Mouse (Mus musculus): ENCODE measurements at regions not wholly inside any gene's neighbourhood (a gene's known extent, or its start where the extent isn't known, plus 50 kb on each side); places are given as distances from the start of the nearest gene placed in this dataset.
A peak's percentile ranks its signal among the peaks of the same experiment; 100 is the strongest.
"Not testable (repeated sequence)": the region's sequence is repeated elsewhere in the genome, so short reads cannot be mapped to it uniquely, and the experiment has no call there.

- Histone ChIP-seq H3K36me3 (no peaks in the 10 kb centered on the region), H3K27ac (no peak overlapping the region), H3K9ac (replicated peaks) (no peak overlapping the region), H3K4me1 (replicated peaks) (peaks cover 14% of the 10 kb centered on the region), H3K9me3 (no peaks in the 10 kb centered on the region), H3K4me2 (no peak overlapping the region), H3K4me3 (replicated peaks) (no peak overlapping the region), H3K27me3 (peaks cover 5% of the 10 kb centered on the region; the same call in 1 of the 2 replicates)
- ATAC-seq (ENCODE audit: insufficient number of reproducible peaks, insufficient read depth, low FRiP score, low TSS enrichment, low read depth): no peak
- WGBS: 69% methylated on average over 3 of the region's 3 CpGs
Measured at GRCm38 (mm10) chr13:32444531-32444930, 106.0 kb upstream of the Gmds start.

- 47% methylated on average over 13 of the region's 13 CpGs for WGBS
- H3K4me2 ChIP-seq: no peak overlapping the region
- peaks cover 6% of the 10 kb centered on the region; the same call in 1 of the 2 replicates for H3K27me3 ChIP-seq
- H3K9ac ChIP-seq (replicated peaks): no peak overlapping the region
- no peaks in the 10 kb centered on the region for H3K36me3 ChIP-seq
- ATAC-seq (ENCODE audit: insufficient number of reproducible peaks, insufficient read depth, low FRiP score, low TSS enrichment, low read depth): no peak
- H3K27ac ChIP-seq: peak overlapping the region; percentile 53; the same call in 1 of the 2 replicates
- H3K4me1 ChIP-seq (replicated peaks): peaks cover 11% of the 10 kb centered on the region
- H3K9me3 ChIP-seq: no peaks in the 10 kb centered on the region
- no peak overlapping the region for H3K4me3 ChIP-seq (replicated peaks)
Measured at GRCm38 (mm10) chr13:32442025-32442424, 103.5 kb upstream of the Gmds start.

GRCm38 (mm10) chr13:32435136-32435535 lies 96.6 kb upstream of the Gmds start:
- no peak for ATAC-seq (ENCODE audit: insufficient number of reproducible peaks, insufficient read depth, low FRiP score, low TSS enrichment, low read depth)
- Histone ChIP-seq H3K36me3 (no peaks in the 10 kb centered on the region), H3K4me2 (no peak overlapping the region), H3K27ac (no peak overlapping the region), H3K4me3 (replicated peaks) (no peak overlapping the region), H3K9ac (replicated peaks) (no peak overlapping the region), H3K4me1 (replicated peaks) (0 out of 2 replicates have a peak, but pooled peaks cover 5% of the 10 kb centered on the region), H3K27me3 (0 out of 2 replicates have a peak, but pooled peaks cover 5% of the 10 kb centered on the region), H3K9me3 (no peaks in the 10 kb centered on the region)
- 73% methylated on average over 5 of the region's 5 CpGs for WGBS

GRCm38 (mm10) chr13:32428482-32428881 lies 89.9 kb upstream of the Gmds start:
- H3K27me3 ChIP-seq: 0 out of 2 replicates have a peak, but pooled peaks cover 6% of the 10 kb centered on the region
- H3K27ac ChIP-seq: peak overlapping the region; percentile 78
- H3K9me3 ChIP-seq: no peaks in the 10 kb centered on the region
- peaks cover 24% of the 10 kb centered on the region for H3K4me1 ChIP-seq (replicated peaks)
- H3K9ac ChIP-seq (replicated peaks): no peak overlapping the region
- no peak overlapping the region for H3K4me2 ChIP-seq
- H3K4me3 ChIP-seq (replicated peaks): no peak overlapping the region
- WGBS: 25% methylated on average over 3 of the region's 3 CpGs
- peak; percentile 84; the same call in 1 of the 2 replicates for ATAC-seq (ENCODE audit: insufficient number of reproducible peaks, insufficient read depth, low FRiP score, low TSS enrichment, low read depth)
- H3K36me3 ChIP-seq: no peaks in the 10 kb centered on the region

- H3K4me1 ChIP-seq (replicated peaks): peaks cover 24% of the 10 kb centered on the region
- no peak overlapping the region for H3K27ac ChIP-seq
- H3K4me3 ChIP-seq (replicated peaks): no peak overlapping the region
- H3K9ac ChIP-seq (replicated peaks): no peak overlapping the region
- no peak overlapping the region for H3K4me2 ChIP-seq
- no peaks in the 10 kb centered on the region for H3K9me3 ChIP-seq
- WGBS: 63% methylated on average over 13 of the region's 13 CpGs
- 0 out of 2 replicates have a peak, but pooled peaks cover 10% of the 10 kb centered on the region for H3K27me3 ChIP-seq
- no peaks in the 10 kb centered on the region for H3K36me3 ChIP-seq
- no peak for ATAC-seq (ENCODE audit: insufficient number of reproducible peaks, insufficient read depth, low FRiP score, low TSS enrichment, low read depth)
Measured at GRCm38 (mm10) chr13:32426906-32427305, 88.4 kb upstream of the Gmds start.

GRCm38 (mm10) chr13:32426199-32426598 lies 87.7 kb upstream of the Gmds start:
- WGBS: 74% methylated on average over 7 of the region's 7 CpGs
- Histone ChIP-seq H3K9me3 (no peaks in the 10 kb centered on the region), H3K4me1 (replicated peaks) (peaks cover 24% of the 10 kb centered on the region), H3K27ac (0 out of 2 replicates have a peak overlapping the region, but pooled peaks have one; percentile 45), H3K4me3 (replicated peaks) (no peak overlapping the region), H3K27me3 (0 out of 2 replicates have a peak, but pooled peaks cover 10% of the 10 kb centered on the region), H3K36me3 (no peaks in the 10 kb centered on the region), H3K4me2 (no peak overlapping the region), H3K9ac (replicated peaks) (no peak overlapping the region)
- no peak for ATAC-seq (ENCODE audit: insufficient number of reproducible peaks, insufficient read depth, low FRiP score, low TSS enrichment, low read depth)

GRCm38 (mm10) chr13:32424543-32424942 lies 86.0 kb upstream of the Gmds start:
- not testable (repeated sequence) for ATAC-seq (ENCODE audit: insufficient number of reproducible peaks, insufficient read depth, low FRiP score, low TSS enrichment, low read depth); H3K36me3 ChIP-seq; H3K27ac ChIP-seq; H3K9ac ChIP-seq (replicated peaks); H3K4me3 ChIP-seq (replicated peaks); H3K27me3 ChIP-seq; H3K4me2 ChIP-seq; H3K9me3 ChIP-seq
- H3K4me1 ChIP-seq (replicated peaks): peaks cover 24% of the 10 kb centered on the region
- 88% methylated on average over 9 of the region's 9 CpGs for WGBS

- H3K27me3 ChIP-seq: peaks cover 10% of the 10 kb centered on the region; the same call in 1 of the 2 replicates
- H3K4me1 ChIP-seq (replicated peaks): peaks cover 8% of the 10 kb centered on the region
- WGBS: 46% methylated on average over 2 of the region's 2 CpGs
- ATAC-seq (ENCODE audit: insufficient number of reproducible peaks, insufficient read depth, low FRiP score, low TSS enrichment, low read depth): no peak
- no peak overlapping the region for H3K9ac ChIP-seq (replicated peaks)
- H3K9me3 ChIP-seq: no peaks in the 10 kb centered on the region
- H3K27ac ChIP-seq: no peak overlapping the region
- no peaks in the 10 kb centered on the region for H3K36me3 ChIP-seq
- H3K4me3 ChIP-seq (replicated peaks): no peak overlapping the region
- no peak overlapping the region for H3K4me2 ChIP-seq
Measured at GRCm38 (mm10) chr13:32422485-32422884, 83.9 kb upstream of the Gmds start.

- Histone ChIP-seq H3K27ac (no peak overlapping the region), H3K9ac (replicated peaks) (no peak overlapping the region), H3K4me1 (replicated peaks) (no peaks in the 10 kb centered on the region), H3K4me2 (no peak overlapping the region), H3K4me3 (replicated peaks) (no peak overlapping the region), H3K27me3 (peaks cover 11% of the 10 kb centered on the region), H3K9me3 (no peaks in the 10 kb centered on the region), H3K36me3 (no peaks in the 10 kb centered on the region)
- ATAC-seq (ENCODE audit: insufficient number of reproducible peaks, insufficient read depth, low FRiP score, low TSS enrichment, low read depth): no peak
- 77% methylated on average over 6 of the region's 6 CpGs for WGBS
Measured at GRCm38 (mm10) chr13:32419326-32419725, 80.8 kb upstream of the Gmds start.

- H3K4me3 ChIP-seq (replicated peaks): no peak overlapping the region
- no peaks in the 10 kb centered on the region for H3K4me1 ChIP-seq (replicated peaks)
- H3K9ac ChIP-seq (replicated peaks): no peak overlapping the region
- H3K27me3 ChIP-seq: peaks cover 11% of the 10 kb centered on the region
- ATAC-seq (ENCODE audit: insufficient number of reproducible peaks, insufficient read depth, low FRiP score, low TSS enrichment, low read depth): no peak
- no peak overlapping the region for H3K27ac ChIP-seq
- WGBS: 86% methylated on average over 2 of the region's 2 CpGs
- no peak overlapping the region for H3K4me2 ChIP-seq
- no peaks in the 10 kb centered on the region for H3K36me3 ChIP-seq
- H3K9me3 ChIP-seq: no peaks in the 10 kb centered on the region
Measured at GRCm38 (mm10) chr13:32418655-32419054, 80.1 kb upstream of the Gmds start.

- Histone ChIP-seq H3K9me3 (no peaks in the 10 kb centered on the region), H3K4me1 (replicated peaks) (no peaks in the 10 kb centered on the region), H3K36me3 (no peaks in the 10 kb centered on the region), H3K27ac (no peak overlapping the region), H3K4me2 (no peak overlapping the region), H3K4me3 (replicated peaks) (no peak overlapping the region), H3K27me3 (peaks cover 14% of the 10 kb centered on the region), H3K9ac (replicated peaks) (no peak overlapping the region)
- ATAC-seq (ENCODE audit: insufficient number of reproducible peaks, insufficient read depth, low FRiP score, low TSS enrichment, low read depth): no peak
Measured at GRCm38 (mm10) chr13:32417907-32418306, 79.4 kb upstream of the Gmds start.

- WGBS: 54% methylated on average over 14 of the region's 14 CpGs
- H3K9ac ChIP-seq (replicated peaks): no peak overlapping the region
- ATAC-seq (ENCODE audit: insufficient number of reproducible peaks, insufficient read depth, low FRiP score, low TSS enrichment, low read depth): no peak
Measured at GRCm38 (mm10) chr13:32411287-32411935, 72.9 kb upstream of the Gmds start.

More at GRCm38 (mm10) chr13:32411287-32411935, 72.9 kb upstream of the Gmds start:
- Histone ChIP-seq H3K9me3 (no peaks in the 10 kb centered on the region), H3K4me3 (replicated peaks) (no peak overlapping the region), H3K27me3 (peaks cover 21% of the 10 kb centered on the region), H3K36me3 (no peaks in the 10 kb centered on the region), H3K4me2 (no peak overlapping the region), H3K27ac (no peak overlapping the region), H3K4me1 (replicated peaks) (0 out of 2 replicates have a peak, but pooled peaks cover 3% of the 10 kb centered on the region)

Data from limb, embryonic 12.5 days (tissue).